Mouse (Mus musculus) heart, embryonic 14.5 days (tissue): ENCODE results near the gene Pcsk5. TPM values are rescaled to one million over a fixed set of nuclear protein-coding genes. Genes with fewer than 3 reads are reported as not detected.

ENCODE experiments used
- ATAC-seq: fragments of 200-750 bp; cut with Nextera tagmentation; 2 replicates; pipeline ENCODE4 v1.8.0; 2017; ENCODE audit warnings: low read depth, moderate TSS enrichment; ENCODE audit not compliant: insufficient number of reproducible peaks, insufficient read depth, low FRiP score
- H3K27ac ChIP-seq, 2 experiments: fragments of 200-500 bp in 1 of 2; fragments of 300-500 bp in 1 of 2; sonication (generic) in 1 of 2; replicated peaks in 1 of 2; 2 replicates each; pipeline ENCODE4 v1.5.1; 2012 to 2014; ENCODE audit warnings: low read depth in 2 of 2, low read length in 2 of 2, control low read depth in 1 of 2, mild to moderate bottlenecking in 1 of 2, mixed read lengths in 1 of 2; ENCODE audit not compliant: control insufficient read depth in 1 of 2, insufficient read depth in 1 of 2
- H3K27me3 ChIP-seq: fragments of 300-500 bp; sonication (generic); 2 replicates; pipeline ENCODE4 v1.6.1; 2014; ENCODE audit warnings: mild to moderate bottlenecking, low read length, control low read depth; ENCODE audit not compliant: control insufficient read depth, insufficient read depth
- H3K36me3 ChIP-seq: fragments of 300-500 bp; sonication (generic); 2 replicates; pipeline ENCODE4 v1.6.1; 2014; ENCODE audit warnings: mild to moderate bottlenecking, control low read depth, low read length, mixed read lengths; ENCODE audit not compliant: control insufficient read depth, insufficient read depth
- H3K4me1 ChIP-seq, 2 experiments: fragments of 200-500 bp in 1 of 2; fragments of 300-500 bp in 1 of 2; sonication (generic) in 1 of 2; 2 replicates each; pipeline ENCODE4 v1.6.1; 2012 to 2014; ENCODE audit warnings: low read length in 2 of 2, control low read depth in 1 of 2, mixed read lengths in 1 of 2; ENCODE audit not compliant: control insufficient read depth in 2 of 2, insufficient read depth in 2 of 2
- H3K4me2 ChIP-seq: fragments of 300-500 bp; sonication (generic); 2 replicates; pipeline ENCODE4 v1.6.1; 2014; ENCODE audit warnings: mild to moderate bottlenecking, low read length
- H3K4me3 ChIP-seq, 2 experiments: fragments of 200-500 bp in 1 of 2; fragments of 300-500 bp in 1 of 2; sonication (generic) in 1 of 2; 2 replicates each; pipeline ENCODE4 v1.5.1; 2012 to 2014; ENCODE audit warnings: low read length in 2 of 2, mild to moderate bottlenecking in 2 of 2, control low read depth in 1 of 2, low read depth in 1 of 2, moderate library complexity in 1 of 2; ENCODE audit not compliant: control insufficient read depth in 1 of 2, insufficient read depth in 1 of 2
- H3K9ac ChIP-seq: fragments of 300-500 bp; sonication (generic); 2 replicates; pipeline ENCODE4 v1.6.1; 2014; ENCODE audit warnings: mild to moderate bottlenecking, low read length
- H3K9me3 ChIP-seq: fragments of 300-500 bp; sonication (generic); 2 replicates; pipeline ENCODE4 v1.6.1; 2016; ENCODE audit warnings: low read length, control low read depth; ENCODE audit not compliant: control insufficient read depth
- WGBS: fragments of 180-500 bp; shearing (Covaris S2); extraction: QIAGEN DNeasy Blood & Tissue Kit; methylation state at CpG from one replicate; pipeline ENCODE4 v1.1.7; 2014; 5-methylcytosine and 5-hydroxymethylcytosine counted together
- polyA plus RNA-seq: library from polyadenylated mRNA; unstranded; fragments of >200 nt; fragmentation: Nextera tagmentation; extraction: Ambion mirVana; gene quantifications from 2 replicates; pipeline ENCODE4 v1.2.1, GENCODE M21; 2014

Pcsk5 gene
- polyA plus RNA-seq, 1 experiment from 2014 or later, result 14.7 TPM

DNA sequence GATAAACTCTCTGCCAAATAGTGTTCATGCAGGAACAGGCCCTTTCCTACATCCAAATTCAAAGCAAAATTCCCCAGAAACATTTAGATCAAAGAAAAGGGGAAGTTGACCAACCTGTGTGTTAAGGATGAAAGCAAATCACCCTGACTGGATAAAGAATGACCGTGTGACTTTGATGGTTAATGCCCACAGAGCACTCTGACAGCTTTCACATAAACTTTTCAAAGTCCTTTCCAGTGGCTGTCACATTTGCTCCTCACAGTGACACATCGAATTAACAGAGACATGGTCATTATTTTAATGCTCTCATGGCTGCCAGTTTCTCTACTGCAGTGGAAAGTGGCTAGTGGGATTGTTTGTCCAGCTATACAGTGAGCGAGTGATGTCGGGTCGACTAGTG lies 8.5 kb upstream of the Pcsk5 start:
- no peaks in the 10 kb centered on the region for H3K4me1 ChIP-seq
- no peaks in the 10 kb centered on the region for H3K9me3 ChIP-seq
- H3K9ac ChIP-seq, result no peak overlapping the region
- no peak overlapping the region for H3K27ac ChIP-seq
- 60% methylated on average over 5 of the region's 5 CpGs for WGBS
- H3K27me3 ChIP-seq, result no peaks in the 10 kb centered on the region
- no peak overlapping the region for H3K4me3 ChIP-seq
- ATAC-seq, result no peak
- no peaks in the 10 kb centered on the region for H3K36me3 ChIP-seq
- H3K4me2 ChIP-seq, result no peak overlapping the region

DNA sequence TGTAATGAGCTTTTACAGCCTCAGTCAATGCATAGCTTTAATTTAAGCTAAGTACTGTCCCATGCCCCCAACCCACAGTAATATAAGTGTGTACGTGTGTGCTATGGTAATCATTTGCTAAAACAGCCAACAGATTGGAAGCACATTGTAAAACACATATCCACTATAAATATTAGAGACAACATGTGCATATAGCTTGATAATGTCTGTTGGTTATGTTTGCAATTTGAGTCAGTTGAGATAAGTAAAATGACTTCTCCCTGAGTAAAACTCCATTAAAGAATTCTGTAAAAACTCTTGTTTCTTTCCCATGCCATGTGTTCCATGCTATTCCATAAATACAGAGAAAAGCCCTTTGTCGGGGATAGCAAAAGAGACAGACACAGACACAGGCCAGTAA lies 4.2 kb upstream of the Pcsk5 start:
- no peaks in the 10 kb centered on the region for H3K9me3 ChIP-seq
- no peak overlapping the region for H3K9ac ChIP-seq
- peaks cover 5 to 24% of the 10 kb centered on the region in 2 experiments for H3K4me1 ChIP-seq
- H3K4me2 ChIP-seq, result no peak overlapping the region
- no peaks in the 10 kb centered on the region for H3K27me3 ChIP-seq
- WGBS, result 91% methylated on average over 2 of the region's 2 CpGs
- ATAC-seq, result no peak
- H3K4me3 ChIP-seq, result no peak overlapping the region
- no peak overlapping the region for H3K27ac ChIP-seq
- no peaks in the 10 kb centered on the region for H3K36me3 ChIP-seq

DNA sequence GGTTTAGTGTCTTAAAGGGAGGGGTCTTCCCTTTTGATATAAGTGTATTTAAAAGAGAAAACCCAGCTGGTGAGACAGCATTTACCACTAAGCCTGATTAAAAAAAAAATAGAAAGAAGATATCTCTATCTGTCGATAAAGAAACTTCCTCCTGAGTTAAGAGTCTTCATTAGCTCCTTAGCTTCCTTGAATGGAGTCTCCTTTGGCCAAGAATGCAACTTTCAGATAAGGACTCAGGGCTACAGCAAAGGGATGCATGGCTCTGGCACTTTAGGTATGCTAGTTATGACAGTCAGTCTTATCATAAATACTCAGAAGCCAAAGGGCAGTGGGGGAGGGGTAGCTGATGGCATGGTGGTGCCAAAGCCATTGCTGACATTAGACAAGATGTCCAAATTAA lies 2.4 kb upstream of the Pcsk5 start:
- no peaks in the 10 kb centered on the region for H3K27me3 ChIP-seq
- H3K4me3 ChIP-seq, result no peak overlapping the region
- no peak overlapping the region for H3K27ac ChIP-seq
- 8% methylated on average over 1 of the region's 1 CpGs for WGBS
- no peak overlapping the region for H3K4me2 ChIP-seq
- no peak overlapping the region for H3K9ac ChIP-seq
- H3K36me3 ChIP-seq, result no peaks in the 10 kb centered on the region
- ATAC-seq, result no peak
- peaks cover 5 to 27% of the 10 kb centered on the region in 2 experiments for H3K4me1 ChIP-seq
- H3K9me3 ChIP-seq, result no peaks in the 10 kb centered on the region

- peak; percentile 69 for ATAC-seq
- 0% methylated on average over 71 of the region's 72 CpGs for WGBS
- Histone ChIP-seq H3K4me2 (peak overlapping the region; percentile 96), H3K9me3 (no peaks in the 10 kb centered on the region), H3K36me3 (no peaks in the 10 kb centered on the region), H3K4me3 (peak overlapping the region; percentile 64 to 74), H3K27ac (peak overlapping the region; percentile 75 to 93), H3K4me1 (peaks cover 5 to 28% of the 10 kb centered on the region in 2 experiments), H3K9ac (peak overlapping the region; percentile 86), H3K27me3 (no peaks in the 10 kb centered on the region)
Observed at GRCm38 (mm10) chr19:17836566-17837470, 614 bp downstream of the Pcsk5 start.

DNA sequence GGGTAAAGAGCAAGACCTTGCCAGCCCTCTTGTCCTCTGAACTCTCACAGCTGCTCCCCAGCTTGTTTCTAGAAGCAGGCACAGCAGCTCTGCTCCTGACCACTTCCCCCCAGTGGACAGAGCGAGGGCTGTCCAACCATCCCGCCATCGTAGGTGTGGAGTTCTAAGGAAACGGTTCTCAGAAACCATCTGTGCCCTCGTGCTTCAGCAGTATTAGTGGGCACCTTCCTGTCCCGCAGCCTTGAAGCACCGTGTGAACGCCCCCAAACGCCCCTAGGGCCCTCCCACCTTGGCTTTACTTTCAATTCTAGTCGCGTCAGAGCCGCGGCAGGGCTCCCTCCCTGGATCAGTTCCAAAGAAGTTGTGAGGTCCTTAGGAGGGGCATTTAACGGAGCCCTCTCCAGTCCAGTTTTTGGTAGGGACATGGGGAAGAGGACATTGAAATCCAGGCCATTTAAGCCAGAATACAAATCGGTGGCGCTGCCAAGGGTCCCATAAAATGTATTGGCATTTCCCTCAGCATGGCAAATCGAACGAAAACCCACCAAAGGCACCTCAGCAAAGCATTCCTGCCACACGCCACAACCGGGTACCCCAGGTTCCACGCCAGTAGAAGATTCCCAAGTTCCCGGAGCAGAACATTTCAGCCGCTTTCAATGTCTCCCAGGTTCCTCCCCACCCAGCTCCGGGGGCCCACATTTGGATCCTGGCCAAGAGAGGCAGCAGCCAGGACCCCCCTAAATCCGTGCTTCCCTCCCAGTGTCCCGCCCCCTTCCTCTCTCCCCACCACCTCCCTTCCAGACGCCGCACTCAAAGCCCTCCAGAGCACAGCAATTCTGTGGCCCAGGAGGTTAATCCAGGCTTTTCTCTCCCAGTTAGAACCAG lies 1.5 kb downstream of the Pcsk5 start:
- H3K27me3 ChIP-seq, result no peaks in the 10 kb centered on the region
- peaks cover 5 to 30% of the 10 kb centered on the region in 2 experiments for H3K4me1 ChIP-seq
- no peak overlapping the region for H3K27ac ChIP-seq
- peak overlapping the region; percentile 64 to 74 for H3K4me3 ChIP-seq
- H3K36me3 ChIP-seq, result no peaks in the 10 kb centered on the region
- peak overlapping the region; percentile 96 for H3K4me2 ChIP-seq
- under 1% methylated on average over 28 of the region's 28 CpGs for WGBS
- H3K9ac ChIP-seq, result peak overlapping the region; percentile 86
- H3K9me3 ChIP-seq, result no peaks in the 10 kb centered on the region
- 0 out of 2 replicates have a peak, but pooled peaks have one; percentile 9 for ATAC-seq

DNA sequence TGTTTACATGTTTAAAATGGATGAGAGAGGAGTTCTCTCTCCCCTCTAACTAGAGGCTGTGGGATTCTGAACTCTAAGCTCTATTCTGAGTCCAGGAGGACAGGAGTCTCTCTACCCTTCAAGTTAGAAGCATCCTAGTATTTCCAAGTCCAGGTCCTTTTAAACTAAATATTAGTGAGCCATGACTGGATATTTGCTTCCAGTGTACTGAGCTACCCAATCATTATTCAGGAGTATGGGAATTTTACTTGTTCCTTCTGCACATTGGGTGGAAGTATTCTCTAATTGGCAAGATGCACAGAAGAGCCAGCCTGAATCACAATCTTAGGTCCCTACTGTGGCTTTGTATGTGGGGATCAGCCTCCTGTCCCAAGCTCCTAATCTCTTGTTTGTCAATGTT lies 2.5 kb downstream of the Pcsk5 start:
- H3K4me1 ChIP-seq, result peaks cover 3 to 25% of the 10 kb centered on the region in 2 experiments
- ATAC-seq, result no peak
- H3K9ac ChIP-seq, result no peak overlapping the region
- no peaks in the 10 kb centered on the region for H3K9me3 ChIP-seq
- H3K27ac ChIP-seq, result no peak overlapping the region
- peak overlapping the region in 1 of 2 experiments; percentile 74; a peak in 1 of 4 replicates for H3K4me3 ChIP-seq
- peak overlapping the region; percentile 96 for H3K4me2 ChIP-seq
- H3K27me3 ChIP-seq, result no peaks in the 10 kb centered on the region
- no peaks in the 10 kb centered on the region for H3K36me3 ChIP-seq

DNA sequence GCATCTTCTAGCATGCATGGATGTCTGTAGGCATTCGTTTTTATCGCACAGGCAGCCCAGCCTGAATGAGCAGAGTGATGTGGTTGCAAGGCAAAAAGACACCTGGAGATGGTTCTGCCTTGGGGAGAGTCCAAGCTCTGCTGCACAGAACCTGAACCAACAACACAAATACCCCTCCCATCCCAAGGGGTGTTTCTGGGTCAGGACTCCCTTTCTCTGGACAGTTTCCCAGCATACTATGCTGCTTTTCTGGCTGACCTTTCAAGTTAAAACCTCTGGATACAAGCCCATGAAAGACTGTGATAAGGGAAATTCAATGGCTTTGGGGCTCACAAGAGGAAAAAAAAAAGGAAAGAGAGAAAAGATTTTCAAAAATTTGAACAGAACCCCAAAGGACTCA lies 6.1 kb downstream of the Pcsk5 start:
- no peak overlapping the region for H3K27ac ChIP-seq
- H3K36me3 ChIP-seq, result no peaks in the 10 kb centered on the region
- H3K4me1 ChIP-seq, result peaks cover 0 to 6% of the 10 kb centered on the region in 2 experiments; a peak in 2 of 4 replicates
- H3K4me2 ChIP-seq, result no peak overlapping the region
- no peak overlapping the region for H3K4me3 ChIP-seq
- H3K9ac ChIP-seq, result no peak overlapping the region
- 80% methylated on average over 2 of the region's 2 CpGs for WGBS
- H3K9me3 ChIP-seq, result no peaks in the 10 kb centered on the region
- H3K27me3 ChIP-seq, result no peaks in the 10 kb centered on the region
- no peak for ATAC-seq
